Mouse (Mus musculus) embryonic fibroblast, embryonic 13.5 days (primary cell): Measurements from ENCODE around the gene Tssk4.

Experiments used
- CTCF ChIP-seq: IDR thresholded peaks from 2 replicates; pipeline ENCODE4 v1.5.1; 2011; ENCODE audit warnings: mild to moderate bottlenecking, control low read depth, low read length, moderate library complexity, borderline replicate concordance; ENCODE audit not compliant: insufficient read depth
- POLR2A ChIP-seq: IDR thresholded peaks from 2 replicates; pipeline ENCODE4 v1.6.1; 2011; ENCODE audit warnings: low read depth, mild to moderate bottlenecking, control low read depth, low read length, moderate library complexity

- TF ChIP-seq CTCF (no peak), POLR2A (no peak)
These were observed 35.3 kb upstream of the Tssk4 start for GRCm38 (mm10) chr14:55614565-55615178.
